Mouse (Mus musculus): ENCODE data around the gene Osbpl11. TPM values are rescaled to one million over a fixed set of nuclear protein-coding genes. Genes with fewer than 3 reads are reported as not detected.

Gene Osbpl11
- total RNA-seq, 1 experiment from 2014 or later, result 42.8 TPM

Other genes with a start within 250 kb of the Osbpl11 start
- 0.48 and 1.6 TPM in 2 replicates for gene Iqcg, start 128.9 kb upstream of the Osbpl11 start, total RNA-seq (2021)
- gene Rpl35a, start 128.6 kb upstream of the Osbpl11 start, total RNA-seq (2021), result 492 and 649 TPM in 2 replicates
- 15.5 and 19.5 TPM in 2 replicates for gene Lmln, start 122.5 kb upstream of the Osbpl11 start, total RNA-seq (2021)
- gene Snx4, start 66.4 kb downstream of the Osbpl11 start, total RNA-seq (2021), result 41.3 and 53.2 TPM in 2 replicates
- gene Zfp148, start 195.8 kb downstream of the Osbpl11 start, total RNA-seq (2021), result 62.4 and 67.5 TPM in 2 replicates